Mouse (Mus musculus): ENCODE measurements around the gene Pate4.
"Not testable (repeated sequence)": the region's sequence is repeated elsewhere in the genome, so short reads cannot be mapped to it uniquely, and the experiment has no call there.

The Pate4 gene

GRCm38 (mm10) chr9:35611841-35612240, at the start of gene Pate4:
Gene Pate4, minus strand, starts transcription at chr9:35611941.
- no peak for DNase-seq (ENCODE audit: low spot score in 2 of 2)

GRCm38 (mm10) chr9:35648102-35648501, 36.4 kb upstream of the Pate4 start, which contains the start of gene Pate3:
Gene Pate3, minus strand, starts transcription at chr9:35648202.
- DNase-seq (ENCODE audit: low spot score in 2 of 2) = no peak

GRCm38 (mm10) chr9:35632981-35633380, 21.2 kb upstream of the Pate4 start:
- no peak for DNase-seq (ENCODE audit: low spot score in 2 of 2)

- not testable (repeated sequence) for DNase-seq (ENCODE audit: low spot score in 2 of 2)
Observed at GRCm38 (mm10) chr9:35616784-35617183, 5.0 kb upstream of the Pate4 start.

GRCm38 (mm10) chr9:35614005-35614404, 2.3 kb upstream of the Pate4 start:
- DNase-seq (ENCODE audit: low spot score in 2 of 2) = no peak

GRCm38 (mm10) chr9:35607647-35608405, 3.9 kb downstream of the Pate4 start:
- no peak for DNase-seq (ENCODE audit: low spot score in 2 of 2)

- no peak for DNase-seq (ENCODE audit: low spot score in 2 of 2)
Observed at GRCm38 (mm10) chr9:35592903-35593302, 18.8 kb downstream of the Pate4 start.

GRCm38 (mm10) chr9:35587674-35588073, 24.1 kb downstream of the Pate4 start:
- DNase-seq (ENCODE audit: low spot score in 2 of 2) = no peak

- DNase-seq (ENCODE audit: low spot score in 2 of 2) = no peak
Observed at GRCm38 (mm10) chr9:35574416-35574815, 37.3 kb downstream of the Pate4 start.

GRCm38 (mm10) chr9:35570663-35571062, 41.1 kb downstream of the Pate4 start:
- DNase-seq (ENCODE audit: low spot score in 2 of 2) = no peak

- peak; percentile 87 for DNase-seq (ENCODE audit: low spot score in 2 of 2)
Observed at GRCm38 (mm10) chr9:35569571-35570534, 41.9 kb downstream of the Pate4 start, which contains the start of the genes Pate2 and Hyls1. Gene Pate2, plus strand, starts transcription at chr9:35570284. Gene Hyls1, minus strand, starts transcription at chr9:35570398.

GRCm38 (mm10) chr9:35567995-35568394, 43.7 kb downstream of the Pate4 start:
- DNase-seq (ENCODE audit: low spot score in 2 of 2) = no peak

GRCm38 (mm10) chr9:35564536-35565240, 47.1 kb downstream of the Pate4 start:
- no peak for DNase-seq (ENCODE audit: low spot score in 2 of 2)

GRCm38 (mm10) chr9:35561583-35561982, 50.2 kb downstream of the Pate4 start:
- no peak for DNase-seq (ENCODE audit: low spot score in 2 of 2)

GRCm38 (mm10) chr9:35561076-35561475, 50.7 kb downstream of the Pate4 start:
- DNase-seq (ENCODE audit: low spot score in 2 of 2) = no peak

- DNase-seq (ENCODE audit: low spot score in 2 of 2) = peak; percentile 35 to 57
Observed at GRCm38 (mm10) chr9:35559009-35559890, 52.5 kb downstream of the Pate4 start.

GRCm38 (mm10) chr9:35558257-35559008, 53.3 kb downstream of the Pate4 start, which contains the start of the genes Ddx25 and Pus3:
Gene Ddx25, minus strand, starts transcription at chr9:35558528.
Gene Pus3, plus strand, starts transcription at chr9:35558595.
- no peak for DNase-seq (ENCODE audit: low spot score in 2 of 2)

Measured in spleen, postnatal 14 days (tissue).